Mouse (Mus musculus) layer of hippocampus, adult 18-20 months (tissue): ENCODE data around the gene Ppp2r2d. TPM values are rescaled to one million over a fixed set of nuclear protein-coding genes. Genes with fewer than 3 reads are reported as not detected.

ENCODE experiments used
- DNase-seq, 2 experiments: peaks; one replicate each; pipeline ENCODE4 v3.0.0; 2022; ENCODE audit warnings: low spot score in 2 of 2
- total RNA-seq, 2 experiments: library from RNA; stranded (reverse); gene quantifications; 2 replicates each; pipeline ENCODE4 v1.2.3; 2021

The Ppp2r2d gene
- total RNA-seq, 2 experiments from 2014 or later: 63.0 to 64.0 TPM

DNA sequence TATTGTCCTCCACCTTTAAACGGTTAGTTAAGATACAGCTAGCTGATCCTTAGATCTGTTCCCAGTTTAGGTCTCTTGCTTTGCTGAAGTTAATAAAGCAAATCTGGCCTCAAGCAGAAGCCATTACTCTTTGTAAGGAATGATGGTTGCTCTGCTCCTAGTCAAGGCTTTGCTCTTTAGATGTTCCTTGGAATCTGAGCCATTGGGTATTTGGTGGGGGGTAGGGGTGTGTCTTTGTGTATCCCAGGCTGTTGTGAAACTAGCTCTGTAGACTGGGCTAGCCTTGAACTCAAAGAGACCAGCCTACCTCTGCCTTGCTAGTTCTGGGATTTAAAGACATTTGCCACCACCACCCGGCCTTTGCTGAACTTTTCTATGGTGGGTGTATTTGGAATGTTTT, 8.3 kb downstream of the Ppp2r2d start:
- no peak for DNase-seq

DNA sequence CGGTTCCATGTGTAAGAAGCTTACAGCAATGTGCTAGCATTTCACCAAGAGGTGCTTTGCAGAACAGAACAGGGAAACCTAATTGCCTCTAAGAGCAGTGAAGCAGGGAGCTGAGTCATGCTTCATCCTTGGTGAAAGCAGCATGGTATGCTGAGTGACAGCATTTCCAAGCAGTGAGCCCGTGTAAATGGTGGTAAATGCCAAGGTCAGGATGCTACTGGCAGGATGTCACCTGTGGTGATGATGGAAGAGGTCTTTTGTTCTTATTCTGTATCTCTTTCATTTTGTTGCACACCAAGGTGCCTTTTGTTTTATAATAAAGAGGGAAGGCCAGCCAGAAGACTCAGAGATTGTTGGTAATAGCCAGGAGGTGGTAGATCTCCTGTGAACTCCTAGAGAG, 10.8 kb downstream of the Ppp2r2d start:
- no peak for DNase-seq

DNA sequence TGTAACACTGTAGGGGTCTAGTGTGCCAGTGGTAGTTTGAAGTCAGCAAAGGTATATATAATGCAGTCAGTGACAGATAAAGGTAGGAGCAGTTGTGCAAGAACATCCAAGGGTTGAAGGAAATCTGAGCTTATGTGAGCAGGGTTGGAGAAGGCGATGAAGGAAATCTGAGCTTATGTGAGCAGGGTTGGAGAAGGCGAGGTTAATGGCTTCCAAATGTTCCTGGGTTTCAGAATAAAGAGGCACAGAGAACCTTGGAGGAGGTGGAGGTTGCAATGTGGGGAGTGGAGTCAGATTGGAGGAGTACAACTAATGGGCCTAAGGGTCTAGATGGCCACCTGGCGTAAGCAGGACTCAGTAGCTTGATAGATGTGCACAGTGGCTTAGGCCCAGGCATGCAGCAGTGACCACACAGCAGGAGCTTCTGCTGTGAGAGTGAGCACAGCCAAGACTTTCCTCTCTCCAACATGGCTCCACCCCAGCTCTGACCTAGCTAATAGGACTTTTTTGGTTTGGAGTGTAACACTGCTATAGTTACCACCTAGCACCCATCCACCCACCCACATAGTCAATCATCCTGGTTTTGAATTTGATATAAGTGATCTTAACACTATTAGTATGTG, 18.2 kb downstream of the Ppp2r2d start:
- DNase-seq: no peak

GRCm38 (mm10) chr7:138864776-138865175, 18.9 kb downstream of the Ppp2r2d start:
- no peak for DNase-seq

DNA sequence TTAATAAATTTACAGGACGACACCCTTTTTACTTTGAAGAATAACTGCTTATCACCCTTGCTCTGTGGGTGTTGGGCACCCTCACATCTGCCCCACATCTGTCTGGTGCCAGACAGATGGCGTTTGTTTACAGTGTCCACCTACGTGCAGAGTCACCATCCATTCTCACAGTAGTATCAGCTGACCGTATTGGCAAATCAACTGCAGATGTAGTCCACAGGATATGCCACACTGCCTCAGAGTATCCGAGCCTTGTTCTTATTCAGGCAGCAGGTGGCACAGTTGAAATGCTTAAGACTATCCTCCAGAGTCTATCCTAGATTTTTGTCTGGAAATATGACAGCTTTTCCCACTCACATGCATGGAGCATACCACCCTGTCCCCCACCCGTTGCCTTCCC, 21.4 kb downstream of the Ppp2r2d start:
- DNase-seq: no peak

DNA sequence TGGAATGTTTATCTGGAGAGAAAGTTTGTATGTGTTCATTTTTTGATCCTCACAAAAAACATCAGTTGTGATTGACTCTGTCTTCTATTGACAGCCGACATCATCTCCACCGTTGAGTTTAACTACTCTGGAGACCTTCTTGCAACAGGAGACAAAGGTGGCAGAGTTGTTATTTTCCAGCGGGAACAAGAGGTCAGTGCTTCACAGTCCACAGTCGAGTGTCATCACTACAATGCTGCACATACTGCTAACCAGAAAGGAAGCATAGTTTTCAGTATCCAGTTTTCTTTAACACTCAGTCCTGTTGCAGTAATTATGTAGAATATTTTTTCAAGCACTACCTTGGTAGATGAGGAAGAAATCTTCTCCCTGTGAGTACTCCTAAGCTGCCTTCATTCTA, 22.4 kb downstream of the Ppp2r2d start:
- DNase-seq: no peak

DNA sequence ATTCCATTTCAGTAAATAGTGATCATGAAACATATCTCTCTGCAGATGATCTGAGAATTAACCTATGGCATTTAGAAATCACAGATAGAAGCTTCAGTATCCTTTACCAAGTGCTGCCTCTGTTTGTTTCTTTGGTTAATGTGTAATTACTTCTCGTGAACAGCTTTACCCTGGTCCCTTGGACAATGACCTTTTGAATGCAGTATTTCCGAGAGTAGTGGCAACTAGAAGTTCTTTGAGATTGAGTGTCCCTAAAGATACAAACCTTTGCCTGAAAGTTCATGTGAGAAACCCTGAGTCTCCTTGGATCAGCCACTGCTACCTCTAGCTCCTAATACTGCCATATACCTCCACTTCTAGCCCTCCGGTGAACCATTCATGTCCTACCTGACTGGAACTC, 27.1 kb downstream of the Ppp2r2d start:
- no peak for DNase-seq

- DNase-seq: no peak
Measured at GRCm38 (mm10) chr7:138875031-138875430, 29.2 kb downstream of the Ppp2r2d start.

DNA sequence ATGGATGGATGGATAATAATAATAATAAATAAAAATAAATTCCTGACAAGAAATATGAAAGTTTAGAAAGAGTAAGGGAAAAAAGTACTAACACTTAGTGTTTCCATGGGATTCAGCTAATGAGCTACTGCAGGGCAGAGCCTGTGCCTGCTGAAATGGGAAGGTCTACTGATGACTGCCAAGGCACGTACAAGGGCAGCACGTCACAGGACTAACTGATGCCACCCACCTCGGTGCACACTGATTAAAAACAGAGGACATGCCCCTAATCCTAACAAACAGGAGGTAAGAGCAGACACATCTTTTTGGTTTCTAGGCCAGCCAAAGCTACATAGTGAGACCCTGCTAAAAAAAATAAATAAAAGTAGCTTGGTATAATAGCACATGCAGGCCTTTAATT, 37.8 kb downstream of the Ppp2r2d start:
- DNase-seq: no peak

GRCm38 (mm10) chr7:138885365-138886289, 39.7 kb downstream of the Ppp2r2d start:
- DNase-seq: no peak

- no peak for DNase-seq
Measured at GRCm38 (mm10) chr7:138898122-138898521, 52.2 kb downstream of the Ppp2r2d start.

GRCm38 (mm10) chr7:138898743-138899142, 52.9 kb downstream of the Ppp2r2d start:
- DNase-seq: no peak

DNA sequence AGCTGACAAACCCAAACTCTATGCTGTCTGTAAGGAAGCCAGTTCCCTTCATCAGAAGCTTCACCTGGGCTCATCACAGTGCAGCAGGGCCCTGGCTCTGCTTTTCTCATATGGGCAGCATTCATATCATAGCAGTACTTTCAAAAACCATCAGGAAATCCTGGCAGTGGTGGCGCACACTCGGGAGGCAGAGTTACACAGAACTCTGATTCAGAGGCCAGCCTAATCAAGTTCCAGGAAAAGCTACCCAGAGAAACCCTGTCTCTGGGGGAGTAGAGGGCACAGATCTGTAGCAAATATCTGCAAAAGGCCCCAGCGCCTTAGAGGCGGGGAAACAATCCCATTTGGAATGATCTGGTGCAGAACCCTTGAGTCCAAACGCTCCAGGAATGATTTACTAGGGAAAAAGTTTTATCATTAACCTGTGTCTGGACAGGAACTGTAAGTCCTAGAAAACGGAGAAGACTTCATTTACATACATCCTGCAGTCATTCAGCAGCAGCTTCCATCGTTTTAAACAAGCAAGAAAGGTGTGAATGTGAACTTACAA, 58.1 kb downstream of the Ppp2r2d start:
- DNase-seq: no peak

- DNase-seq: no peak
Measured at GRCm38 (mm10) chr7:138906441-138906840, 60.6 kb downstream of the Ppp2r2d start.

- peak in 1 of 2 experiments; percentile 54 for DNase-seq
Measured at GRCm38 (mm10) chr7:138907043-138907442, 61.2 kb downstream of the Ppp2r2d start.

GRCm38 (mm10) chr7:138907976-138908375, 62.1 kb downstream of the Ppp2r2d start:
- DNase-seq: no peak

DNA sequence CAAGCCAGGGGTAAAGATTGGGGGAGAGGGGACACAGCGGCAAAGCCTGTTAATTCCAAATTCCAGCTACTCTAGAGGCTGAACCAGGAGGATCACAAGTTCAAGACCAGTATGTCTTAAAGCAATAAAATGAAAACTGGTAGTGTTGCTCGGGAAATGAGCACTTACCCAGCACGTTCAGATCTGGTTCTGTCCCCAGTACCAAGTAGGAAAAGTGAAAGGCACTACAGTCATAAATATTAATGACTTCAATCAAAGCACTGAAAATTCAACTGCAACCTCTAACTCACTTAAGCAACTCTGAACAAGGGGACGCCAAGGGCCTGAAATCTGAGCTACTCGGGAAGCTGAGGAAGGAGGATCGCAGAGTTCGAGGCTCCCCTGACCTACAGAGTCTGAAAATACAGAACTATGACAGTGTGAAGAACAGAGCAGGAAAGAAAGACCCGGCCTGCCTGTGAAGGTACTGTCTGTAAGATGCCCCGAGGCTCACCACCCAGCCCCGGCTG, 62.9 kb downstream of the Ppp2r2d start:
- DNase-seq: no peak

DNA sequence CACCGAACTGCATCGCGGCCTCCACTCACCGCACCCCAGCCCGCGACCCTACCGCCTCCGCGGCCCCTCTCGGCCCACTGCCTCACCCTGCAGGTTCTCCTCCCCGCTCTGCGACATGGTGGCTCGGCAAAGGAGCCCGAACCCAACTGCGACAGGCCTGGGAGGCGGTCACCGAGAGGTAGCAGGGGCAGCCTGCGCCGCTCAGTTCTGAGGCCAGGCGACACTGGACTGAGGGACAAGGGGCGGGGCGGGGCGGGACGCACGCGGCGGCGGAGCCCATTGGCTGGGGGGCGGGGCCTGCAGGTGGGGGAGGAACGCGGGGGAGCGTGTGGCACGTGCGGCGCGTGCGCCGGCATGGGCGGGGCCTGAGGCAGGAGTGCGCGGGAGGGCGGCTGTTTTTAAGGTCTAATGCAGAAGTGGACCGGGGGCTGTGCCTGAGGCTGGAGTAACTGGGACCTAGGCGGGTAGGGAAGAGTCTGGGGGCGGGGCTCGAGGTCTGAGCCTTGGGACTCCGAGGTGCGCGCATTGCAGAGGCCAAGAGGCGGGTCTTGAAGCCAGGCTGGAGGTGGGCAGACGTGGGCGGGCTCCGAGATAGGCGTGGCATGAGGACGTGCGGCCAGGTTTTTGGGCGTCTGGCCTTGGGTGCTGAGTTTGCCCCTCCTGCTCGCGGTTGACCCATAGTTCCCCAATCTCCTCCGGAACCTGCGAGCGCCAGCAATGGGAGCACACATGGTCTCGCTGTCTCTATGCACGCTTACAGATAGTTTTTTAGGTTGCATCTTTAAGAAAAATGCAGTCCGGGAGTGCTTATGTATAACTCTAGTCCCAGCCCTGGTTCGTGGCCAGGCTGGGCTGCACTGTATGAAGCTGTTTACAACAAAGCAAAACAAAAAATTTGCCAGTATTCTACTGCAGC, 63.7 kb downstream of the Ppp2r2d start, which contains the start of gene Bnip3:
Gene Bnip3, minus strand, starts transcription at position 243 of the 916 bp plus-strand sequence.
- DNase-seq: peak; percentile 64 to 85

- no peak for DNase-seq
Measured at GRCm38 (mm10) chr7:138910193-138910562, 64.3 kb downstream of the Ppp2r2d start.

DNA sequence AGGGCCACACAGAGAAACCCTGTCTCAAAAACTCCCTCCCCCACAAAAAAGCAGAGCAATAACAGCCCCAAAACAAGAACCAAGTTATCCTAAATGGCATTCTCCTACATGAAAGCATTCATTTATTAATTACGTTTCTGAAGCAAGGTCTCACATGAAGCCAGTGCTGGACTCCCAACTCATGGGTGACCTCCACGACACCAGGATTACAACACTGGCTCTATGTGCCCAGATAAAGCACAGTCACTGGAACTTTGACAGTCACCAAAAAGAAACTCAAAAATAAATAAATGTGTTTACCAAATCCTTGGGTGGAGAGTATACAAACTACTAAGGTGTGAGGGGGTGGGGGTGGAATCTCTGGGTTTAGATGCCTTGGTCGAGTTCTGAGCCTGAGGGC, 67.7 kb downstream of the Ppp2r2d start:
- DNase-seq: no peak
